In the genomic region with DNA sequence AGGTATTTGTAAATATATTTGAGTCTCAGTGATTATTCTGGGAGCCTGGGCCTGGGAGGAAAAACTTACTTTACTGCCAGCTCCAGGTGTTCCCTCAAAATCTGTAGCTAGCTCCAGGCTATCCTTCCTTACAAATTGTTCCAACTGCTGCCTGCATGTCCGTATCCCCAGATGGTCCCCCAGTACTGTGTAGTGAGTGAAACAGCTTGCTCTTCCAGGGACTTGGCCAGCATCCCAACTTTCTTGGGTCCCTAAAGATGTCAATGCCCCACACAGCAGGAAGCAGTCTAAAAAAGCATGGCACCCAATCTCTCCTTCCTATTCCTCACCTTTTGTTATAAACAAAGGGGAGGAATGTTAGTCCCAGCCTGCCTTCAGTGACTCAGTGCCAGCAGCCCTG, we compare ENCODE assay signal across 19 mouse cellular contexts.
DNase-seq lines count a peak whose midpoint lies in the region; ATAC-seq and TF ChIP-seq lines count a peak whose summit lies in the region.
"Had no signal": no experiment of that assay in that cellular context is flagged by ENCODE, and none has a peak within 500 bp of the region (broad histone marks: within the 10 kb centered on the region; RNA-seq: fewer than 3 reads in every experiment).

No protein-coding gene starts in this region.

- no peak for ATAC-seq in lung, embryonic 14.5 days (ENCODE audit: insufficient read depth)
- no peak for ATAC-seq in limb, embryonic 11.5 days (ENCODE audit: insufficient number of reproducible peaks, low FRiP score, low TSS enrichment, low read depth)

- DNase-seq in lung, embryonic 14.5 days, result peak; percentile 38
- no peak for DNase-seq in lung, postnatal 4 days
- DNase-seq in brain, embryonic 14.5 days (ENCODE audit: low read depth), result peak; percentile 80
- DNase-seq in layer of hippocampus, adult 18-20 months (ENCODE audit: low spot score in 2 of 2), result peak; percentile 56 to 81
- DNase-seq in limb, embryonic 11.5 days (ENCODE audit: low spot score), result peak; percentile 7
- no peak for DNase-seq in cerebellum, adult 11-12 months
- DNase-seq in adrenal gland, adult (ENCODE audit: inconsistent age in 2 of 2, low spot score in 1 of 2), result no peak
- DNase-seq: adrenal gland, adult 8-10 months; cerebellum, adult 18-20 months; gastrocnemius, postnatal 14 days; heart, adult 2 months; kidney, adult 8-10 months; kidney, postnatal 25 days; lung, adult 2 months had no signal

- H3K4me1 ChIP-seq in lung, embryonic 14.5 days (ENCODE audit: insufficient read depth), result 0 out of 2 replicates have a peak, but pooled peaks cover 4% of the 10 kb centered on the region
- H3K4me1 ChIP-seq in limb, embryonic 11.5 days (ENCODE audit: control insufficient read depth, insufficient read depth, low read length), result no peaks in the 10 kb centered on the region
- H3K4me1 ChIP-seq: embryonic facial prominence, embryonic 12.5 days; neural tube, embryonic 12.5 days had no signal

- H3K36me3 ChIP-seq in lung, embryonic 14.5 days (ENCODE audit: insufficient read depth), result no peaks in the 10 kb centered on the region
- no peaks in the 10 kb centered on the region for H3K36me3 ChIP-seq in limb, embryonic 11.5 days (ENCODE audit: control insufficient read depth, insufficient read depth, low read length)
- H3K36me3 ChIP-seq: embryonic facial prominence, embryonic 12.5 days; hindbrain, embryonic 10.5 days; neural tube, embryonic 12.5 days had no signal

- H3K27me3 ChIP-seq in lung, embryonic 14.5 days (ENCODE audit: insufficient read depth, low read length), result no peaks in the 10 kb centered on the region
- no peaks in the 10 kb centered on the region for H3K27me3 ChIP-seq in limb, embryonic 11.5 days (ENCODE audit: control insufficient read depth, insufficient read depth, low read length)
- H3K27me3 ChIP-seq: embryonic facial prominence, embryonic 12.5 days; neural tube, embryonic 12.5 days had no signal

- H3K4me3 ChIP-seq in lung, embryonic 14.5 days (ENCODE audit: low read depth, low read length), result no peak overlapping the region
- no peak overlapping the region for H3K4me3 ChIP-seq in limb, embryonic 11.5 days (ENCODE audit: low read depth, low read length)
- H3K4me3 ChIP-seq: embryonic facial prominence, embryonic 12.5 days; heart, adult 2 months; hindbrain, embryonic 10.5 days; neural tube, embryonic 12.5 days had no signal

- no peak for TF ChIP-seq CTCF in lung, embryonic 14.5 days (IDR thresholded peaks at IDR 0.05; ENCODE audit: low read depth)
- TF ChIP-seq CTCF in brain, embryonic 14.5 days (IDR thresholded peaks at IDR 0.05; ENCODE audit: borderline replicate concordance, extremely low read depth, insufficient read depth, insufficient read length), result no peak

- no peak overlapping the region for H3K27ac ChIP-seq in lung, embryonic 14.5 days (ENCODE audit: low read depth)
- no peak overlapping the region for H3K27ac ChIP-seq in limb, embryonic 11.5 days (replicated peaks; ENCODE audit: low read depth, low read length)
- H3K27ac ChIP-seq: embryonic facial prominence, embryonic 12.5 days; heart, adult 2 months; hindbrain, embryonic 10.5 days; macrophage; neural tube, embryonic 12.5 days had no signal

- no peak overlapping the region for H3K4me2 ChIP-seq in lung, embryonic 14.5 days
- H3K4me2 ChIP-seq in limb, embryonic 11.5 days (ENCODE audit: low read depth, severe bottlenecking), result no peak overlapping the region
- H3K4me2 ChIP-seq: embryonic facial prominence, embryonic 12.5 days; midbrain, embryonic 11.5 days; neural tube, embryonic 12.5 days had no signal

- H3K9ac ChIP-seq in lung, embryonic 14.5 days, result no peak overlapping the region
- no peak overlapping the region for H3K9ac ChIP-seq in limb, embryonic 11.5 days (ENCODE audit: low read length)
- H3K9ac ChIP-seq: embryonic facial prominence, embryonic 12.5 days; neural tube, embryonic 12.5 days had no signal

- no peaks in the 10 kb centered on the region for H3K9me3 ChIP-seq in lung, embryonic 14.5 days (ENCODE audit: low read depth, low read length)
- H3K9me3 ChIP-seq in limb, embryonic 11.5 days (ENCODE audit: control insufficient read depth, low read length), result no peaks in the 10 kb centered on the region
- H3K9me3 ChIP-seq: embryonic facial prominence, embryonic 12.5 days; hindbrain, embryonic 10.5 days; neural tube, embryonic 12.5 days had no signal

- WGBS in lung, embryonic 14.5 days, result 52% methylated on average over 1 of the region's 1 CpGs
- 74% methylated on average over 1 of the region's 1 CpGs for WGBS in limb, embryonic 11.5 days

- TF ChIP-seq POLR2A in brain, embryonic 14.5 days (IDR thresholded peaks at IDR 0.05; ENCODE audit: borderline replicate concordance, extremely low read depth, insufficient read depth, insufficient read length, poor library complexity, severe bottlenecking), result no peak

Comparison
In these comparisons a context has a peak if more than half of its experiments do, and no peak if none do; other contexts are left out.
1. DNase-seq: peak in lung, embryonic 14.5 days (single experiment), brain, embryonic 14.5 days (single experiment), layer of hippocampus, adult 18-20 months (2 of 2) and limb, embryonic 11.5 days (single experiment); none in lung, postnatal 4 days (0 of 2), cerebellum, adult 11-12 months (single experiment) and adrenal gland, adult (0 of 2).